In the genomic region with DNA sequence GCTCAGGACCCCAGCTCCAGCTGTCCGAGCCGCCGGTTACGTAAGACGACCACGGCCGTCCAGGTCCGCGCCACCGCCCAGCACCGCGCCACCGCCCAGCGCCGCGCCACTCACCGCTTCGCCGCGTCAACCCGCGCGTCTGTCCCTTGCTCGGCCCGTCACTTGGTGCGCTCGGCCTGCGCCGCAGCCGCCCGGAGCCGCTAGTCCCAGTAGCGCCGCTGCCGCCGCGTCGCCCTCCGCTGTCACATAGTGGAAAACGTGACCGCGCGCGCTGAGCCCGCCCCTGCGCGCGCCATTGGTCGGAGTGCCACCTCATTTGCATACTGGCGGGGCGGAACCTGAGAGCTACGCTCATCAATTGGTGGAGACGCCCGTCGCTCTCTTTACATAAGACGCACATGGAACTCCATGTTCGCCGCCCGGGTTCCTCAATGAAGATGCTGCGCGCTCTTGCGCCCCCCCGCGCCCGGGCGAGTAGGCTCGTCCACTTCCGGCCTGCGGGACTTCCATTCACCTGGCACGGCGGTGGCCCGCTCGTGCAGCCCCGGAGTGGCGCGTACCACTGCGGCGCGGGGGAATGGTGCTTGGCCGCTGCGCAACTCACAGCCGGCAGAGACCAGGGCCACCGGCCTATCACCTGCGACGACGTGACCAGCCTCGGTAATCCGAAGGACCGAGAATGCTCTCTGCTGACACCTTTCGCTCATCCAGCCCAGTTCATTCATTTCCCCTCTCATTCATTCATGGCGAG, we compare ENCODE assay signal across 8 mouse cellular contexts. TPM values are rescaled to one million over a fixed set of nuclear protein-coding genes. Genes with fewer than 3 reads are reported as not detected.
DNase-seq lines count a peak whose midpoint lies in the region; ATAC-seq and TF ChIP-seq lines count a peak whose summit lies in the region.

A gene (minus strand): TSS at position 266 of the 751 bp plus-strand sequence.

- peak within 1 kb of the TSS; percentile 80 for H3K9ac ChIP-seq in forebrain, postnatal 0 days
- peak within 1 kb of the TSS; percentile 69 for H3K9ac ChIP-seq in lung, embryonic 14.5 days

- peaks cover 15% of the 10 kb centered on the region for H3K4me1 ChIP-seq in cerebellum, adult 2 months (ENCODE audit: control insufficient read depth, insufficient read depth, low read length)
- H3K4me1 ChIP-seq in forebrain, postnatal 0 days (ENCODE audit: insufficient read depth), result peaks cover 20% of the 10 kb centered on the region
- H3K4me1 ChIP-seq in lung, embryonic 14.5 days (ENCODE audit: insufficient read depth), result peaks cover 38% of the 10 kb centered on the region

- peak; percentile 98 for ATAC-seq in forebrain, postnatal 0 days
- ATAC-seq in lung, embryonic 14.5 days (ENCODE audit: insufficient read depth), result peak; percentile 92
- ATAC-seq in neutrophil, adult 5-6 weeks (ENCODE audit: extremely low read depth, insufficient number of reproducible peaks, low FRiP score, poor library complexity, severe bottlenecking), result peak; percentile 90

- H3K4me2 ChIP-seq in forebrain, postnatal 0 days (ENCODE audit: low read depth), result peak within 1 kb of the TSS; percentile 93
- peak within 1 kb of the TSS; percentile 89 for H3K4me2 ChIP-seq in lung, embryonic 14.5 days

- no peaks in the 10 kb centered on the region for H3K9me3 ChIP-seq in forebrain, postnatal 0 days (ENCODE audit: low read length)
- H3K9me3 ChIP-seq in lung, embryonic 14.5 days (ENCODE audit: low read depth, low read length), result no peaks in the 10 kb centered on the region

- peak; percentile 57 for TF ChIP-seq POLR2A in cerebellum, adult 2 months (IDR thresholded peaks at IDR 0.05; ENCODE audit: borderline replicate concordance, insufficient read depth, low read length)

- TF ChIP-seq CTCF in cerebellum, adult 2 months (IDR thresholded peaks at IDR 0.05; ENCODE audit: borderline replicate concordance, insufficient read depth, low read depth, low read length), result peak; percentile 37; the same call in 1 of the 2 replicates
- peak; percentile 59 for TF ChIP-seq CTCF in forebrain, postnatal 0 days (IDR thresholded peaks at IDR 0.05; ENCODE audit: low read depth)
- TF ChIP-seq CTCF in lung, embryonic 14.5 days (IDR thresholded peaks at IDR 0.05; ENCODE audit: low read depth), result peak; percentile 35

- under 1% methylated on average over 91 of the region's 91 CpGs for WGBS in cerebellum, adult 2 months
- 3% methylated on average over 89 of the region's 91 CpGs for WGBS in forebrain, postnatal 0 days
- WGBS in lung, embryonic 14.5 days, result under 1% methylated on average over 91 of the region's 91 CpGs

- peak within 1 kb of the TSS; percentile 62 for H3K27ac ChIP-seq in cerebellum, adult 2 months (ENCODE audit: insufficient read depth, low read length)
- H3K27ac ChIP-seq in forebrain, postnatal 0 days (ENCODE audit: low read depth, low read length), result peak within 1 kb of the TSS; percentile 80
- peak within 1 kb of the TSS; percentile 97 for H3K27ac ChIP-seq in lung, embryonic 14.5 days (ENCODE audit: low read depth)

- H3K4me3 ChIP-seq in cerebellum, adult 2 months (replicated peaks; ENCODE audit: insufficient read depth, low read depth, low read length), result peak within 1 kb of the TSS; percentile 71
- peak within 1 kb of the TSS; percentile 71 for H3K4me3 ChIP-seq in forebrain, postnatal 0 days (ENCODE audit: low read depth, low read length)
- peak within 1 kb of the TSS; percentile 70 for H3K4me3 ChIP-seq in lung, embryonic 14.5 days (ENCODE audit: low read depth, low read length)

- no peaks in the 10 kb centered on the region for H3K36me3 ChIP-seq in forebrain, postnatal 0 days (ENCODE audit: insufficient read depth)
- H3K36me3 ChIP-seq in lung, embryonic 14.5 days (ENCODE audit: insufficient read depth), result no peaks in the 10 kb centered on the region

- no peaks in the 10 kb centered on the region for H3K27me3 ChIP-seq in cerebellum, adult 2 months (ENCODE audit: control insufficient read depth, insufficient read depth, low read length)
- no peaks in the 10 kb centered on the region for H3K27me3 ChIP-seq in forebrain, postnatal 0 days (ENCODE audit: insufficient read depth, low read length)
- no peaks in the 10 kb centered on the region for H3K27me3 ChIP-seq in lung, embryonic 14.5 days (ENCODE audit: insufficient read depth, low read length)

- DNase-seq in MEL-GATA-1-ER (ENCODE audit: extremely low read depth, low read depth), result peak; percentile 99
- DNase-seq in cerebellum, adult 2 months, result peak; percentile 99 to 100
- peak; percentile 100 for DNase-seq in forebrain, postnatal 0 days
- DNase-seq in heart, postnatal 4 days, result peak; percentile 99
- peak; percentile 99 to 100 for DNase-seq in layer of hippocampus, adult 8-10 months (ENCODE audit: low spot score in 2 of 2)
- DNase-seq in lung, embryonic 14.5 days, result peak; percentile 100
- peak; percentile 99 for DNase-seq in testis, postnatal 14 days (ENCODE audit: low spot score)

RNA-seq across cellular contexts. Expression of the gene that starts here (rescaled TPM):
- 15.4 and 18.1 TPM in 2 replicates for polyA plus RNA-seq in cerebellum, adult 2 months (2012; rRNA removed)
- 6.3 and 9.0 TPM in 2 replicates for total RNA-seq in forebrain, postnatal 0 days (2014; rRNA removed)
- 2.3 and 4.3 TPM in 2 replicates for polyA plus RNA-seq in forebrain, postnatal 0 days (2015; fragmentation: Nextera tagmentation; extraction: Ambion mirVana)
- 10 to 100 TPM in 1 of 2 experiments, 1 to 10 TPM in 1; 8.5 to 11.2 TPM for total RNA-seq in heart, postnatal 4 days (2021)
- total RNA-seq in layer of hippocampus, adult 8-10 months (2022), result 10 to 100 TPM; 20.4 to 37.6 (median 30.4) TPM
- 6.6 and 8.3 TPM in 2 replicates for polyA plus RNA-seq in lung, embryonic 14.5 days (2014; fragmentation: Nextera tagmentation; extraction: Ambion mirVana)
- 6.5 and 15.8 TPM in 2 replicates for total RNA-seq in neutrophil, adult 5-6 weeks (2017)

Comparison
In these comparisons a context has a peak if more than half of its experiments do, and no peak if none do; other contexts are left out.
1. Peak in every context shown above with its lines: DNase-seq, ATAC-seq, H3K4me3 ChIP-seq and H3K27ac ChIP-seq.